Mouse (Mus musculus) spleen, adult 2 months (tissue): Measurements from ENCODE around the gene Lrrc29. TPM values are rescaled to one million over a fixed set of nuclear protein-coding genes. Genes with fewer than 3 reads are reported as not detected.

ENCODE experiments used
- DNase-seq, 2 experiments: peaks; one replicate each; pipeline versions ENCODE4 v3.0.0 to v3.0.0-alpha.2; 2012 to 2021; ENCODE audit warnings: low spot score in 2 of 2, low read depth in 1 of 2
- H3K27ac ChIP-seq: fragments of 200-500 bp; 2 replicates; pipeline ENCODE4 v1.5.1; 2012; ENCODE audit warnings: low read length, inconsistent platforms; ENCODE audit not compliant: insufficient read depth
- H3K27me3 ChIP-seq: fragments of 200-500 bp; 2 replicates; pipeline ENCODE4 v1.6.1; 2012; ENCODE audit warnings: mild to moderate bottlenecking, moderate library complexity, low read length, inconsistent platforms; ENCODE audit not compliant: control insufficient read depth, insufficient read depth
- H3K36me3 ChIP-seq: fragments of 200-500 bp; 2 replicates; pipeline ENCODE4 v1.6.1; 2012; ENCODE audit warnings: mild to moderate bottlenecking, low read length, inconsistent platforms; ENCODE audit not compliant: control insufficient read depth, insufficient read depth
- H3K4me1 ChIP-seq: fragments of 200-500 bp; 2 replicates; pipeline ENCODE4 v1.6.1; 2011; ENCODE audit warnings: inconsistent platforms; ENCODE audit not compliant: control insufficient read depth, insufficient read depth, insufficient read length
- H3K4me3 ChIP-seq: fragments of 200-500 bp; 2 replicates; pipeline ENCODE4 v1.5.1; 2011; ENCODE audit warnings: mild to moderate bottlenecking, inconsistent platforms; ENCODE audit not compliant: insufficient read depth, insufficient read length; ENCODE audit errors: extremely low read depth
- CTCF ChIP-seq: fragments of 200-500 bp; IDR thresholded peaks from 2 replicates; pipeline ENCODE4 v1.5.1; 2011; ENCODE audit warnings: mild to moderate bottlenecking, inconsistent platforms; ENCODE audit not compliant: insufficient read depth, insufficient read length, insufficient replicate concordance; ENCODE audit errors: extremely low read depth
- POLR2A ChIP-seq: fragments of 200-500 bp; IDR thresholded peaks from 2 replicates; pipeline ENCODE4 v1.6.1; 2011; ENCODE audit warnings: low read depth, low read length, inconsistent platforms
- WGBS: fragments of 180-500 bp; shearing (Covaris S2); methylation state at CpG from one replicate; pipeline ENCODE4 v1.1.7; 2018; 5-methylcytosine and 5-hydroxymethylcytosine counted together
- polyA plus RNA-seq: library from polyadenylated mRNA; depleted of rRNA; stranded (reverse); fragments of >200 nt; gene quantifications from 2 replicates; pipeline ENCODE4 v1.2.3, GENCODE M21; 2012

Lrrc29 gene
- polyA plus RNA-seq, 1 experiment = 9.2 TPM

- Histone ChIP-seq H3K27ac (no peak overlapping the region), H3K4me1 (peaks cover 2% of the 10 kb centered on the region; the same call in 1 of the 2 replicates), H3K36me3 (no peaks in the 10 kb centered on the region), H3K27me3 (no peaks in the 10 kb centered on the region), H3K4me3 (no peak overlapping the region)
- WGBS = 74% methylated on average over 4 of the region's 4 CpGs
- no peak for DNase-seq
- TF ChIP-seq POLR2A (no peak), CTCF (no peak)
Observed at GRCm38 (mm10) chr8:105359646-105360045, 33.6 kb upstream of the Lrrc29 start.

- DNase-seq = no peak
- TF ChIP-seq POLR2A (no peak), CTCF (no peak)
- 93% methylated on average over 15 of the region's 15 CpGs for WGBS
- Histone ChIP-seq H3K27ac (no peak overlapping the region), H3K4me1 (peaks cover 2% of the 10 kb centered on the region; the same call in 1 of the 2 replicates), H3K27me3 (no peaks in the 10 kb centered on the region), H3K36me3 (no peaks in the 10 kb centered on the region), H3K4me3 (no peak overlapping the region)
Observed at GRCm38 (mm10) chr8:105359208-105359607, 33.1 kb upstream of the Lrrc29 start.

DNA sequence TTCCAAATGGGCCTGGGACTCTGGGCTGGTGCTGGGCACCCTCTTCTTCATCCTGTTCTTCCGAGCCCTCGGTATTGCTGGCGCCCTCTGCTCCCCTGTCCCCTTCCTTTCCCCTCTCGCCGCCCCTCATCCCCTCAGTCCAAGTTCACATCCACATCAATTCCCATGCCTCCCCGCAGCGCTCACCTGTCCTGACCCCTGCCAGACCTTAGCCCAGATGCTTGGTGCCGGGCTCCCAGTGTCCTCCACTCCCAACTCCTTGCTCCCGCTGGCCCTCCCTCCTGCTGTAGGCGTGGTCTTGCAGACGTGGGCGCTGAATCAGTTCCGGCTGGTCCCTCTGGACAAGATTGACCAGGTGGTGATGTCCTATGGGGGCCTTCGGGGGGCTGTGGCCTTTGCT lies 30.6 kb upstream of the Lrrc29 start:
- no peaks in the 10 kb centered on the region for H3K27me3 ChIP-seq
- 97% methylated on average over 14 of the region's 14 CpGs for WGBS
- TF ChIP-seq CTCF (no peak), POLR2A (no peak)
- peaks cover 2% of the 10 kb centered on the region; the same call in 1 of the 2 replicates for H3K4me1 ChIP-seq
- no peak overlapping the region for H3K4me3 ChIP-seq
- DNase-seq = no peak
- no peaks in the 10 kb centered on the region for H3K36me3 ChIP-seq
- no peak overlapping the region for H3K27ac ChIP-seq

GRCm38 (mm10) chr8:105355179-105356024 lies 29.3 kb upstream of the Lrrc29 start:
- TF ChIP-seq CTCF (no peak), POLR2A (no peak)
- Histone ChIP-seq H3K4me3 (no peak overlapping the region), H3K4me1 (peaks cover 2% of the 10 kb centered on the region; the same call in 1 of the 2 replicates), H3K36me3 (no peaks in the 10 kb centered on the region), H3K27me3 (no peaks in the 10 kb centered on the region), H3K27ac (no peak overlapping the region)
- WGBS = 59% methylated on average over 26 of the region's 26 CpGs
- DNase-seq = peak in 1 of 2 experiments; percentile 49

- Histone ChIP-seq H3K36me3 (no peaks in the 10 kb centered on the region), H3K27me3 (no peaks in the 10 kb centered on the region; the same call in 1 of the 2 replicates), H3K4me1 (peaks cover 2% of the 10 kb centered on the region; the same call in 1 of the 2 replicates), H3K4me3 (no peak overlapping the region), H3K27ac (no peak overlapping the region)
- WGBS = 91% methylated on average over 4 of the region's 4 CpGs
- no peak for DNase-seq
- TF ChIP-seq POLR2A (no peak), CTCF (no peak)
Observed at GRCm38 (mm10) chr8:105354549-105354948, 28.5 kb upstream of the Lrrc29 start.

DNA sequence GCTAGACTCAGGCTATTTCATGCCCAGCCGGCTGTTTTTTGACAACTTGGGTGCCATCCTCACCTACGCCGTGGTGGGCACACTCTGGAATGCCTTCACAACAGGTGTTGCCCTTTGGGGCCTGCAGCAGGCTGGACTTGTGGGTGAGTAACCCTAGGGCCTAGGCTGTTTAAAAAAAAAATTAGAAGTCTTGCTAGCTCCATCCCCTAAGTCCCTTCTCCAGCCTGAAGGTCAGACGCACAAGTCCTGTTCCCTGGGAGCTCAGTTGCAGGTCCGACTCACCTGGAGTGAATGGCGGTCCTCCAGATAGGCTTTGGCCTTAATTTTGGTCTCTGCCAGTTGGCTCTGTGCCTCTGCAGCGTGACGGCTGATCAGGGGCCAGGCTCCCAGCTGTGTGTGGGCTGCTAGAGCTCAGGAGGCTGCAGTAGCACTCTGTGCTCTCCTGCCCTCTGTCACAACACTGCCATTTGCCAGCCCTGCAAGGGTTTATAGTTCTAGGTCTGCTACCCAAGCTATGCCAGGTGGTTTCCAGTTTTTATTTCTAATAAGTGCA lies 27.6 kb upstream of the Lrrc29 start:
- DNase-seq = no peak
- Histone ChIP-seq H3K36me3 (no peaks in the 10 kb centered on the region), H3K27me3 (peaks cover 5% of the 10 kb centered on the region), H3K27ac (no peak overlapping the region), H3K4me3 (no peak overlapping the region), H3K4me1 (peaks cover 9% of the 10 kb centered on the region)
- TF ChIP-seq POLR2A (no peak), CTCF (no peak)
- whole genome bisulfite sequencing = 93% methylated on average over 8 of the region's 8 CpGs
